Mouse (Mus musculus) lung, postnatal 36 days (tissue): Measurements from ENCODE around the gene Il17rc.
A peak's percentile ranks its signal among the peaks of the same experiment; 100 is the strongest.

ENCODE experiments used
- DNase-seq: peaks from one replicate; pipeline ENCODE4 v3.0.0; 2022; ENCODE audit warnings: mixed read lengths

The Il17rc gene

GRCm38 (mm10) chr6:113471297-113471936 is at the start of gene Il17rc:
TSS of gene Il17rc (plus strand) at chr6:113471427.
- peak; percentile 80 for DNase-seq

- no peak for DNase-seq
These were observed 48.2 kb upstream of the Il17rc start for GRCm38 (mm10) chr6:113423000-113423399.

DNA sequence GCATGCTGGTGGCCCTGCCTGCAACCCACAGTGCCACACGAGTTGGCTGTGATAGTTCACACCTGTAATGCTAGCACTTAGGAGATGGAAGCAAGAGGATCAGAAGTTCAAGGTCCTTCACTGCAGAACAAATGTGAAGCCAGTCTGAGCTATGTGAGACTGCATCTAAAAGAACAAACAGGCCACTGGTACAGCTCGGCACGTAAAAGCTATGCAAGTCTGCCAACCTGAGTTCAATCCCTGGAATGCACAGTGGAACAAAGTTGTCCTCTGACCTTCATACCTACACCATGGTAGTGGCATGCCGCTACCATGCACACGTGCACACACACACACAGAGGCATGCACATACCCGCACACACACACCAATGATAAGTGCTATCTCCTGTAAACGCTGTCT is 47.0 kb upstream of the Il17rc start:
- no peak for DNase-seq

- peak; percentile 38 for DNase-seq
These were observed 44.5 kb upstream of the Il17rc start for GRCm38 (mm10) chr6:113426696-113427095.

DNA sequence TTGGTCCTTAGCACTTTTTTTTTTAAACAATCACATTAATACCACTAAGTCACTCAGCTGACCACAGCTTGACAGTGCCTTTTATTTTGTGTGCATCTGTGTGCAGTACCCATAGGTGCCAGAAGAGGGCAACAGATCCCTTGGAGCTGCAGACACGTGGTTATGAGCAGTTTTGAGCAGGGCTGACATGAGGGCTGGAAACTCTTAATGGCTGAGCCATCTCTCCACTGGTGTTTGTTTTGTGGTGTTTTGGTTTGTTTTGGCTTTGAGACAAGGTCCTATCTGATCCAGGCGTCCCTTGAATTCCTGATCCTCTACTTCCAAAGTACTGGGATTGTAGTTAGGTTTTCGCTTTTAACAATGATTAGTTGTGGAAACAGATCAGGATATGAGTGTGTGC is 43.8 kb upstream of the Il17rc start:
- DNase-seq = peak; percentile 65

- no peak for DNase-seq
These were observed 43.2 kb upstream of the Il17rc start for GRCm38 (mm10) chr6:113428006-113428405.

DNA sequence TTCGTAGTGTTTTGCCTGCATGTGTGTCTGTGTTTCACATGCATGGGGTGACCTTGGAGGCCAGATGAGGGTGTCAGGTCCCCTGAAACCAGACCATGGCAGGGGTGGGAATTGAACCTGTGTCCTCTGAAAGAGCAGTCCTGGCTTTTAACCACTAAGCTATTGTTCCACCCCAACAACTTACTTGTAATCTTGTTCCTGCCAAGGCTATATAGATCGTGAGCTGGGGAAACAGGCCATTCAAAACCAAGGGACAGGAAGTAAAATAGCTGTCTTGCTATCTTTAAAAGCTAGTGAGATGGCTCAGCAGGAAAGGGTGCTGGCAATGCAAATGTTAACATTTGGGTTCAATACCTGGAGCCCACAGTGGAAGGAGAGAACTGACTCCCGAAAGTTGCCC is 41.3 kb upstream of the Il17rc start:
- DNase-seq = no peak

DNA sequence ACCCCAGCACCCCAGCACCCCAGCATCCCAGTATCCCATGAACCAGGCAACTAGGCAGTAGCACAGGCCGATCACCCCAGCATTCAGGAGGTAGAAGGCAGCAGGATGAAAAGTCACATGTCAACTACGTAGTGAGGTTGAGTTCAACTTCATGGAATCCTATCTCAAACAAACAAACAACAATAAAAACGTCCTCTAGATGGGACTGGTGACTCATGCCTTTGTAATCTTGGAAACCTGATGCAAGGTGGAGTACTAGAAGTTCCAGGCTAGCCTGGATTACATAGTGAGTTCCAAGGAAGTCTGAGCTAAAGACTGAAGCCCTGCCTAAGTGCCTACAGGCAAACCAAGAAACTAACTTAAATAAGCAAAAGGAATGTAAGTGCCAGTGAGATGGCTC is 40.4 kb upstream of the Il17rc start:
- no peak for DNase-seq

DNA sequence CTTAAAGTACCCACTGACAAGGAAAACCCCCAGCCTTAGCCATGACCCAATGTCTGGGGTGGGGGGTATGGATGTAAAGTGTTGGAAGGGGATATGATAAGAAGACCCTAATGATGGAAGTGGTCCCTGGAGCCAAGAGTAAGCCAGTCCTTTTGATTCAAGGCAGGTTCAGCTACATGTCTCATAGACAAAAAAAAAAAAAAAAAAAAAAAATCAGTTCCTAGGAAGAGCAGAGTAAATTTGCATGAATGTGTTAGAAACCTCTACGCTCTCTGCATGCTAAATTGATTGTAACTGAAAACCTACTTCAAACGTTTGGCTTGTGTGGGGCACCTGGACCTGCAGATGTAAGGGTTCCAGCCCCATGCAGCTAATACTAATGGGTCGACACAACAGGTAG is 39.4 kb upstream of the Il17rc start:
- DNase-seq = no peak

GRCm38 (mm10) chr6:113433661-113434060 is 37.6 kb upstream of the Il17rc start:
- no peak for DNase-seq

- no peak for DNase-seq
These were observed 36.5 kb upstream of the Il17rc start for GRCm38 (mm10) chr6:113434691-113435090.

DNA sequence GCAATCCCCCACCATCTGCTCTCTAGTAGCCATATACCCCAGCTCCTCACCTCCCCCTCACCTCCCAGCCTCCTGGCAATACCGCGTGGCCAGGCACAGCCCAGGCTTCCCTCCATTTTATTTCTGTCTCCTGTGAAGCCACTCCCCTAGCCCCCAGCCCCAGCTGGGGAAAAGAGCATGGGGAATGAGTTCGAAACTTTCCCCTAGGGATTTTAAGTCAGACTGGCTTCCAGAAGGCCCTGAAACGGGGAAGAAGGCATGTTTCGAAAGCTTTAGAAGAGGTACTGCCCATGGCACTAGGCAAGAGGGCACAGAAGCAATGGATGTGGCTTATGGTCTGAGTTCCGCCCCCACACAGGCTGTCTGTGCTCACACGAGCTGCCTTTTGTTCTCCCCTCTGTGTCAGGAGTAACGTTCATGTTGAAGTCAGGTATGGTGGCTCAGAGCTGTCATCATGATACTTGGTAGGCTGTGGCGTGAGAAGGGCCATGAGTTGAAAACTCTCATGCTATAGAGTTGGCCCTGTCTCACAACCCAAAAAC is 35.5 kb upstream of the Il17rc start, which contains the start of gene Cidec:
Gene Cidec, minus strand, starts transcription at position 97 of the 542 bp plus-strand sequence.
- peak; percentile 67 for DNase-seq

- DNase-seq = no peak
These were observed 34.1 kb upstream of the Il17rc start for GRCm38 (mm10) chr6:113437135-113437534.

- DNase-seq = peak; percentile 56
These were observed 32.4 kb upstream of the Il17rc start for GRCm38 (mm10) chr6:113438721-113439430.

- no peak for DNase-seq
These were observed 30.5 kb upstream of the Il17rc start for GRCm38 (mm10) chr6:113440686-113441085.

- DNase-seq = peak; percentile 93
These were observed 30.0 kb upstream of the Il17rc start for GRCm38 (mm10) chr6:113441147-113441680.

DNA sequence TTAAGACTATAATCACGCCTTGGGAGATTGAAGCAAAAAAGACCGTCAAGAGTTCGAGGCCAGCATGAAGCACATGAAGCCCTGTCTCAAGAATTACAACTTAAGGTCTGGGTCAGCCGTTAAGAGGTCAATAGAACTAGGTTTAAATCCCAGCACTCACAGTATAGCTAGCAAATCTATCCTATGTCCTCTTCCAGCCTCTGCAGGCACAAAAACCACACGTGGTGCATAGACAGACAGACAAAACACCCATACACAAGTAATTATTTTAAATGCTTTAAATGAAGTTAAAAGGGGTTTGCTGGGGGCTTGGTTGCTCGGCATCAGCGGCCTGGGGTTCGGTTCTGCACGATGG is 29.2 kb upstream of the Il17rc start:
- DNase-seq = no peak

- DNase-seq = peak; percentile 96
These were observed 28.7 kb upstream of the Il17rc start, which contains the start of gene Jagn1 for GRCm38 (mm10) chr6:113442442-113443090. TSS of gene Jagn1 (plus strand) at chr6:113442569.

DNA sequence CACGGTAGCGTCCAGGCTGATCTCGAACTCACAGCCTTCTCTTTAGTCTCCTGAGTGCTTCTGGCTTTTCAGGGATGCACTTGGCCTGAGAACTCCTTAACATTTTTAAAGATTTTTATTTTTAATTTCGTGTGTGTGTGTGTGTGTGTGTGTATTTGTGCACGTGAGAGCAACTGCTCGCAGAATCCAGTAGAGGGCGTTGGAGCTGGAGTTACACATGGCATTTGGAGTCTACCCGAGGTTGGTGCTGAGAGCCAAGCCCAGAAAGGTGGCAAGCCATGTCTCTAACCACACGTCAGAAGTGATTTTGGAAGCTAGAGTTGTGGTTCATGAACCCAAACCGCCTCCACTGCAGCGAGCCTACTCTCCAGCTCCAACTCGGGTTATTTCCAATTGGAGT is 28.1 kb upstream of the Il17rc start:
- no peak for DNase-seq

DNA sequence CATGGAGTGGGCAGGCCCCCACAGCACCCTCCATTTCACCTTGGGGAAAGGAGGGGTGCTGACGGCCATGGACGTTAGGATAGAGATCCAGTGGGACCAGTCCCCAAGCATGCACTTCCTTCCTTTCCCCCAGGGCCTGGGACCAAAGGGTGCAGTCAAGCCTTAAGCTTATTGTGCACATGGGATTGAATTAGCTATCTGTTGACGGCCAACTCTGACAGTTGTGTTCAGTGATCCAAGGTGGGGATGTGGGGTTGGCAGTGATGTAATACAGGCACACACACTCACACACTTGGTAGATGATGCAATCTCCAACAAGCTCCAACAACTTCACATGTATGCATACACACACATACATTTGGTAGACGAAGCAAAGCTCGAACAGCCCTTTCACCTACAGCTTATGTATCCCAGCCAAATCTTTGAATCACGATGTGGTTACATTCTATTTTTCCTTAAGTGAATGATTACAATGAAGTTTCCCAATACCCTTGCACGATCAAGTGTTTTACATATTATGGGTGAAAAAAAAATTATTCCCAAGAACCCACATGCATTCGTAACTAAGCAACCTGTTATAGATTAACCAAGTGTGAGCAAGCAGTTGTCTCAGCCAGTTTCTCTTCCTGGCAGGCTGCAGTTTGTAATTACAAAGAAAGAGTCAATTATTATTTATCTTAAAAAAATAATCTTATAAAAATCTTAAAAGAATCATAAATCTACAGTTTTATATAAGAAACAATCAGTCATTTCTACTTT is 26.8 kb upstream of the Il17rc start:
- DNase-seq = no peak

DNA sequence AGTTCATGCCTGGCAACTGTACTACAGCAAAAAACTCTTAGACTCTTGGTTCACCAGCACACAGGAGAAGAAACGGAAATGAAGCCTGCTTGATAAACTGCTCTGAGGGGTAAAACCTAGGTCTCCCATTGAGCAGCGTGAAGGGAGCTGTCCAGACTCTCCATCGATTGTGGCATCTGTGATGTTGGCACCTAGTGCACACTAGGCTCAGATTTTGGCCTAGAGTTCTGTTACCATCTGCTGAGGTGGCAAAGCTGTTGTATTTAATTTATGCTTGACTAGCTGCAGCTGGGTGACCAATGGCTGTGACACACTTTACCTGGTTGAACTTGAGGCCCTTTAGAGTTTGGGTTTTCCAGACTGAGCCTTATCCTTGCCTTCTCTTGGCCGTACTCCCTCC is 23.6 kb upstream of the Il17rc start:
- DNase-seq = no peak

- no peak for DNase-seq
These were observed 19.4 kb upstream of the Il17rc start for GRCm38 (mm10) chr6:113451839-113452238.

GRCm38 (mm10) chr6:113455007-113455406 is 16.2 kb upstream of the Il17rc start:
- DNase-seq = no peak
